8 mouse cellular contexts compared by ENCODE assay signal in the genomic region with DNA sequence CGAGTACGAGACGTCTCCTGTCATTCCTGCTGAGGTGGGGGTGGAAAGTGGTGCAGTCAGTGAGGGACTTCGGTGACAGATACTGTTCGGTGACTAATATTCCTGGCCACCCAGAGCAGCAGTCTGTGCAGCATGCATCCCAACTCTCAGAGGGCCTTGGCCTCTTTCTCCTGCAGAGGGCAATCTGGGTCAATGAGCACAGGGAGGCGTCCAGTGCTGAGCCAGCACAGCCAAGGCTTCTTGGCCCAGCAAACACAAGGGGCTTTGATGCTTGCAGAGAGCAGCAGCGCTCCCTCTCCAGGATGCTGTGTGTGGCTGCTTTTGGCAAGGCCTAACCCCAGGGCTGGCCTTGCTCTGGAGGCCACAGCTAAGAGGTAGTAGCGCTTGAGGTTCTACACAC. TPM values are rescaled to one million over a fixed set of nuclear protein-coding genes. Genes with fewer than 3 reads are reported as not detected.
DNase-seq lines count a peak whose midpoint lies in the region; ATAC-seq and TF ChIP-seq lines count a peak whose summit lies in the region.

No protein-coding gene starts in this region.

- H3K4me3 ChIP-seq in intestine, postnatal 0 days (ENCODE audit: low read depth, low read length): no peak overlapping the region

- DNase-seq in gastrocnemius, postnatal 14 days: peak; percentile 30
- no peak for DNase-seq in gastrocnemius, postnatal 10 days
- DNase-seq in adrenal gland, adult (ENCODE audit: inconsistent age in 2 of 2, low spot score in 1 of 2): peak; percentile 89 to 93
- DNase-seq in cerebellum, postnatal 25 days: peak; percentile 36 to 48
- DNase-seq in layer of hippocampus, postnatal 10 days (ENCODE audit: low spot score in 2 of 2): peak; percentile 43 to 65
- DNase-seq in spleen, adult 18-20 months: no peak
- no peak for DNase-seq in urinary bladder, postnatal 25 days (ENCODE audit: low spot score)

- H3K36me3 ChIP-seq in intestine, postnatal 0 days (ENCODE audit: control insufficient read depth, insufficient read depth): no peaks in the 10 kb centered on the region

- H3K4me1 ChIP-seq in intestine, postnatal 0 days (replicated peaks; ENCODE audit: control insufficient read depth, insufficient read depth, low read length): no peaks in the 10 kb centered on the region

- no peak for ATAC-seq in intestine, postnatal 0 days

- H3K27me3 ChIP-seq in intestine, postnatal 0 days (replicated peaks; ENCODE audit: control insufficient read depth, insufficient read depth, low read length): peaks cover 28% of the 10 kb centered on the region

- no peak for TF ChIP-seq CTCF in intestine, postnatal 0 days (IDR thresholded peaks at IDR 0.05; ENCODE audit: low read depth)

- H3K27ac ChIP-seq in intestine, postnatal 0 days (ENCODE audit: low read depth, low read length): no peak overlapping the region

- 79% methylated on average over 8 of the region's 8 CpGs for WGBS in intestine, postnatal 0 days

- intact Hi-C loops in gastrocnemius, postnatal 14 days (cut with DNase I; ENCODE audit: low total_unique reads): no loop called here

- H3K9me3 ChIP-seq in intestine, postnatal 0 days (ENCODE audit: control insufficient read depth): no peaks in the 10 kb centered on the region

- no peak overlapping the region for H3K4me2 ChIP-seq in intestine, postnatal 0 days (replicated peaks; ENCODE audit: low read depth)

- no peak overlapping the region for H3K9ac ChIP-seq in intestine, postnatal 0 days (ENCODE audit: low read depth, low read length)

RNA-seq across cellular contexts. Expression of a gene that starts 1.6 kb away (rescaled TPM):
- under 1 TPM in 1 of 2 experiments, not detected in 1; 0.20 TPM for total RNA-seq in gastrocnemius, postnatal 14 days (2021)
- not detected for total RNA-seq in gastrocnemius, postnatal 10 days (2021)
- total RNA-seq in layer of hippocampus, postnatal 10 days (2021): under 1 TPM; 0.29 to 0.43 TPM
- polyA plus RNA-seq in intestine, postnatal 0 days (2015; fragmentation: Nextera tagmentation; extraction: Ambion mirVana): not detected in 2 replicates

Comparison
In these comparisons a context has a peak if more than half of its experiments do, and no peak if none do; other contexts are left out.
1. DNase-seq: peak in gastrocnemius, postnatal 14 days (single experiment), adrenal gland, adult (2 of 2), cerebellum, postnatal 25 days (2 of 2) and layer of hippocampus, postnatal 10 days (2 of 2); none in gastrocnemius, postnatal 10 days (single experiment), spleen, adult 18-20 months (0 of 2) and urinary bladder, postnatal 25 days (single experiment).